Mouse (Mus musculus): Measurements from ENCODE around the gene Fam114a1. TPM values are rescaled to one million over a fixed set of nuclear protein-coding genes. Genes with fewer than 3 reads are reported as not detected.

The Fam114a1 gene
- polyA plus RNA-seq, 1 experiment from 2014 or later, result 64.8 TPM

DNA sequence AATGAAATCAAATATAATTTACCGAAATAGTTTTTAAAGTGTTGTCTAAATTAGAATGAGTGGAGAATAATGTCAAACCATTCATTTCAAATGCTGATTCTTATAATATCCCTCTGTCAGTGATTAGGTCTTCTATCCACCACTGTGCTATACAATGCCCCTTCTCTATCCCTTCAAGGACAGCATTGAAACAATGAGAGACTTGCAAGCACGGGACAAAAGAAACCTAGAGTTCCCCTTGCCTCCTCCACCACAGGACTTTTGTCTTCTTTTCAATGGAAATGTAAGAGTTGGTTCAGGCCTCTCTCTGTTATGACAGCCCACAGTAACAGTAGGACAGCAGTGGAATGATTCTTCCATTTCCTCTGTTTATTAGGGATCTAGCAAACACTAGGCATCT is 93.4 kb downstream of the Fam114a1 start:
- ATAC-seq (ENCODE audit: insufficient read depth, low FRiP score), result no peak
- no peak overlapping the region for H3K9ac ChIP-seq (ENCODE audit: low read length)
- H3K36me3 ChIP-seq (ENCODE audit: control insufficient read depth, insufficient read depth, low read length), result no peaks in the 10 kb centered on the region
- no peak overlapping the region for H3K4me2 ChIP-seq (ENCODE audit: low read depth, low read length)
- no peaks in the 10 kb centered on the region for H3K27me3 ChIP-seq (ENCODE audit: control insufficient read depth, insufficient read depth, low read length)
- H3K4me1 ChIP-seq (ENCODE audit: control insufficient read depth, insufficient read depth, low read length), result no peaks in the 10 kb centered on the region
- H3K4me3 ChIP-seq (replicated peaks; ENCODE audit: low read length), result no peak overlapping the region
- H3K9me3 ChIP-seq (replicated peaks; ENCODE audit: control insufficient read depth, low read length), result no peaks in the 10 kb centered on the region
- WGBS, result 85% methylated on average over 2 of the region's 2 CpGs
- no peak overlapping the region for H3K27ac ChIP-seq (ENCODE audit: low read length)

DNA sequence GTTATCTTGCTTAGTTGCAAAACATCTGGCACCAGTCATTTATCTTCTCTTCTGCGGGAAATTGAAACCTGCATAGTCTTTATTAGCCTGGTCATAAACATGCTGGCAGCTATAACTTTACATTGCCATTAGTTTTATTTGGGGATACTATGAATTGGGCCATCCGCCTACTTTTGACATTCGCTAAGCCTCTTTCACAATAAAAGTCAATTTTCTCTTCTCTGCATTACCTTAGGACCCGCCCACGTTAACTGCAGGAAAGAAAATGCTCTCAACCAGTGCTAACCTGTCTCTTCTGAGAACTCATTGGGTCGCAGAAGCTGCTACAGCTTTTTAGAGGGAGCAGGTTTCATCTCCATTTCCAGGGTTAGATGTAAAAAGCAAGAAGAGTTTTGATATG is 98.3 kb downstream of the Fam114a1 start:
- Histone ChIP-seq H3K9ac (ENCODE audit: low read length) (no peak overlapping the region), H3K27me3 (ENCODE audit: control insufficient read depth, insufficient read depth, low read length) (no peaks in the 10 kb centered on the region), H3K4me2 (ENCODE audit: low read depth, low read length) (no peak overlapping the region), H3K36me3 (ENCODE audit: control insufficient read depth, insufficient read depth, low read length) (no peaks in the 10 kb centered on the region), H3K4me3 (replicated peaks; ENCODE audit: low read length) (no peak overlapping the region), H3K4me1 (ENCODE audit: control insufficient read depth, insufficient read depth, low read length) (no peaks in the 10 kb centered on the region), H3K27ac (ENCODE audit: low read length) (no peak overlapping the region), H3K9me3 (replicated peaks; ENCODE audit: control insufficient read depth, low read length) (no peaks in the 10 kb centered on the region)
- WGBS, result 63% methylated on average over 6 of the region's 6 CpGs
- ATAC-seq (ENCODE audit: insufficient read depth, low FRiP score), result no peak

DNA sequence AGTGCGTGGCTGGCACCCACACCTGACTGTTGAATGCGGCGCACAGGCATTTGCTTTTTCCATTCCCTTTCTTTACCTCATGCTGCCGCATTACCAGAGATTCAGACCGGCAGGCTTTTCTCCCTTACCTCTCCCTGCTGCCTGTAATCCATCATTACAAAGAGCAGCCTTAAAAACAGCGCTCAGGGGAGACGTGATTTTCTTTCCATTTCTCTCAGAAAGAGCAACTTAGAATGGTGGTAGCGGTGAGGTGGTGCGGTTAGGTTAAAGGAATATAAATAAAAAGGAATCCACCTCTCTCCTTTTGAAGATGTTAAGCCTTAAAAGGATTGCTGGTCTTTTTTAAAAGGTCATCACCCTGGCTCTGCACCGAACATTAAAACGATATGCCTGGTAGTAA is 100.0 kb downstream of the Fam114a1 start:
- no peak for ATAC-seq (ENCODE audit: insufficient read depth, low FRiP score)
- H3K36me3 ChIP-seq (ENCODE audit: control insufficient read depth, insufficient read depth, low read length), result no peaks in the 10 kb centered on the region
- no peak overlapping the region for H3K27ac ChIP-seq (ENCODE audit: low read length)
- WGBS, result 49% methylated on average over 11 of the region's 11 CpGs
- no peaks in the 10 kb centered on the region for H3K27me3 ChIP-seq (ENCODE audit: control insufficient read depth, insufficient read depth, low read length)
- H3K4me2 ChIP-seq (ENCODE audit: low read depth, low read length), result no peak overlapping the region
- H3K4me1 ChIP-seq (ENCODE audit: control insufficient read depth, insufficient read depth, low read length), result no peaks in the 10 kb centered on the region
- no peak overlapping the region for H3K9ac ChIP-seq (ENCODE audit: low read length)
- H3K9me3 ChIP-seq (replicated peaks; ENCODE audit: control insufficient read depth, low read length), result no peaks in the 10 kb centered on the region
- no peak overlapping the region for H3K4me3 ChIP-seq (replicated peaks; ENCODE audit: low read length)

GRCm38 (mm10) chr5:65071689-65072118 is 101.8 kb downstream of the Fam114a1 start:
- 69% methylated on average over 6 of the region's 6 CpGs for WGBS
- Histone ChIP-seq H3K36me3 (ENCODE audit: control insufficient read depth, insufficient read depth, low read length) (no peaks in the 10 kb centered on the region), H3K9ac (ENCODE audit: low read length) (no peak overlapping the region), H3K4me1 (ENCODE audit: control insufficient read depth, insufficient read depth, low read length) (no peaks in the 10 kb centered on the region), H3K27me3 (ENCODE audit: control insufficient read depth, insufficient read depth, low read length) (no peaks in the 10 kb centered on the region), H3K9me3 (replicated peaks; ENCODE audit: control insufficient read depth, low read length) (no peaks in the 10 kb centered on the region), H3K4me2 (ENCODE audit: low read depth, low read length) (no peak overlapping the region), H3K4me3 (replicated peaks; ENCODE audit: low read length) (no peak overlapping the region), H3K27ac (ENCODE audit: low read length) (no peak overlapping the region)
- ATAC-seq (ENCODE audit: insufficient read depth, low FRiP score), result no peak

GRCm38 (mm10) chr5:65073247-65073646 is 103.4 kb downstream of the Fam114a1 start:
- H3K4me2 ChIP-seq (ENCODE audit: low read depth, low read length), result no peak overlapping the region
- no peaks in the 10 kb centered on the region for H3K36me3 ChIP-seq (ENCODE audit: control insufficient read depth, insufficient read depth, low read length)
- H3K27me3 ChIP-seq (ENCODE audit: control insufficient read depth, insufficient read depth, low read length), result no peaks in the 10 kb centered on the region
- no peaks in the 10 kb centered on the region for H3K9me3 ChIP-seq (replicated peaks; ENCODE audit: control insufficient read depth, low read length)
- H3K4me3 ChIP-seq (replicated peaks; ENCODE audit: low read length), result no peak overlapping the region
- H3K9ac ChIP-seq (ENCODE audit: low read length), result no peak overlapping the region
- WGBS, result 66% methylated on average over 4 of the region's 4 CpGs
- no peak for ATAC-seq (ENCODE audit: insufficient read depth, low FRiP score)
- no peak overlapping the region for H3K27ac ChIP-seq (ENCODE audit: low read length)
- H3K4me1 ChIP-seq (ENCODE audit: control insufficient read depth, insufficient read depth, low read length), result no peaks in the 10 kb centered on the region

DNA sequence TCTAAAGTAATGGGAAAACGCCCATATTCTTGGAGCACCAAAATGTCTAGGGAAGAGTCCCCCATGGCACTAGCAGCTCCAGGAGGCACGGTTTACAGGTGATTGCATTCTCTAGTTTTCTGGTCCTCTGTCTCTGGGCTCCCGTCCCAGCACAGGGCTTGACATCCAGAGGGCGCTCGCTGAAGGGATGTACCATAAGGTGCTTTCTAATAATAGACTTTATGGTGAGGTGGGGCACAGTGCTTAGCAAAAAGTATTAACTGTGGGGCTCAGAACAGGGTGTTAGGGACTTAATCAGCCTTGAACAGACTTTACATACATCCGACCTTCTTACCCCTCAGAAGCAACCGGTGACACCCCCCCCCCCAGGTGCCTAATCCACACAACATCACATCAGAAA is 104.8 kb downstream of the Fam114a1 start:
- H3K36me3 ChIP-seq (ENCODE audit: control insufficient read depth, insufficient read depth, low read length), result no peaks in the 10 kb centered on the region
- H3K9ac ChIP-seq (ENCODE audit: low read length), result no peak overlapping the region
- no peak overlapping the region for H3K27ac ChIP-seq (ENCODE audit: low read length)
- no peaks in the 10 kb centered on the region for H3K4me1 ChIP-seq (ENCODE audit: control insufficient read depth, insufficient read depth, low read length)
- ATAC-seq (ENCODE audit: insufficient read depth, low FRiP score), result no peak
- WGBS, result 58% methylated on average over 7 of the region's 7 CpGs
- no peak overlapping the region for H3K4me2 ChIP-seq (ENCODE audit: low read depth, low read length)
- no peak overlapping the region for H3K4me3 ChIP-seq (replicated peaks; ENCODE audit: low read length)
- no peaks in the 10 kb centered on the region for H3K9me3 ChIP-seq (replicated peaks; ENCODE audit: control insufficient read depth, low read length)
- H3K27me3 ChIP-seq (ENCODE audit: control insufficient read depth, insufficient read depth, low read length), result no peaks in the 10 kb centered on the region

GRCm38 (mm10) chr5:65076087-65076486 is 106.2 kb downstream of the Fam114a1 start:
- Histone ChIP-seq H3K27me3 (ENCODE audit: control insufficient read depth, insufficient read depth, low read length) (no peaks in the 10 kb centered on the region), H3K27ac (ENCODE audit: low read length) (no peak overlapping the region), H3K4me2 (ENCODE audit: low read depth, low read length) (no peak overlapping the region), H3K9me3 (replicated peaks; ENCODE audit: control insufficient read depth, low read length) (no peaks in the 10 kb centered on the region), H3K9ac (ENCODE audit: low read length) (no peak overlapping the region), H3K4me1 (ENCODE audit: control insufficient read depth, insufficient read depth, low read length) (no peaks in the 10 kb centered on the region), H3K4me3 (replicated peaks; ENCODE audit: low read length) (no peak overlapping the region), H3K36me3 (ENCODE audit: control insufficient read depth, insufficient read depth, low read length) (no peaks in the 10 kb centered on the region)
- no peak for ATAC-seq (ENCODE audit: insufficient read depth, low FRiP score)
- 70% methylated on average over 2 of the region's 2 CpGs for WGBS

GRCm38 (mm10) chr5:65076748-65077147 is 106.9 kb downstream of the Fam114a1 start:
- Histone ChIP-seq H3K27me3 (ENCODE audit: control insufficient read depth, insufficient read depth, low read length) (no peaks in the 10 kb centered on the region), H3K4me2 (ENCODE audit: low read depth, low read length) (no peak overlapping the region), H3K36me3 (ENCODE audit: control insufficient read depth, insufficient read depth, low read length) (no peaks in the 10 kb centered on the region), H3K27ac (ENCODE audit: low read length) (no peak overlapping the region), H3K9ac (ENCODE audit: low read length) (no peak overlapping the region), H3K4me1 (ENCODE audit: control insufficient read depth, insufficient read depth, low read length) (no peaks in the 10 kb centered on the region), H3K4me3 (replicated peaks; ENCODE audit: low read length) (no peak overlapping the region), H3K9me3 (replicated peaks; ENCODE audit: control insufficient read depth, low read length) (no peaks in the 10 kb centered on the region)
- WGBS, result 35% methylated on average over 3 of the region's 3 CpGs
- ATAC-seq (ENCODE audit: insufficient read depth, low FRiP score), result no peak

- H3K27me3 ChIP-seq (ENCODE audit: control insufficient read depth, insufficient read depth, low read length), result no peaks in the 10 kb centered on the region
- H3K27ac ChIP-seq (ENCODE audit: low read length), result no peak overlapping the region
- no peak overlapping the region for H3K9ac ChIP-seq (ENCODE audit: low read length)
- 91% methylated on average over 4 of the region's 4 CpGs for WGBS
- no peaks in the 10 kb centered on the region for H3K36me3 ChIP-seq (ENCODE audit: control insufficient read depth, insufficient read depth, low read length)
- H3K4me1 ChIP-seq (ENCODE audit: control insufficient read depth, insufficient read depth, low read length), result no peaks in the 10 kb centered on the region
- no peak overlapping the region for H3K4me3 ChIP-seq (replicated peaks; ENCODE audit: low read length)
- no peak for ATAC-seq (ENCODE audit: insufficient read depth, low FRiP score)
- no peak overlapping the region for H3K4me2 ChIP-seq (ENCODE audit: low read depth, low read length)
- H3K9me3 ChIP-seq (replicated peaks; ENCODE audit: control insufficient read depth, low read length), result no peaks in the 10 kb centered on the region
These were observed 108.2 kb downstream of the Fam114a1 start for GRCm38 (mm10) chr5:65078081-65078480.

DNA sequence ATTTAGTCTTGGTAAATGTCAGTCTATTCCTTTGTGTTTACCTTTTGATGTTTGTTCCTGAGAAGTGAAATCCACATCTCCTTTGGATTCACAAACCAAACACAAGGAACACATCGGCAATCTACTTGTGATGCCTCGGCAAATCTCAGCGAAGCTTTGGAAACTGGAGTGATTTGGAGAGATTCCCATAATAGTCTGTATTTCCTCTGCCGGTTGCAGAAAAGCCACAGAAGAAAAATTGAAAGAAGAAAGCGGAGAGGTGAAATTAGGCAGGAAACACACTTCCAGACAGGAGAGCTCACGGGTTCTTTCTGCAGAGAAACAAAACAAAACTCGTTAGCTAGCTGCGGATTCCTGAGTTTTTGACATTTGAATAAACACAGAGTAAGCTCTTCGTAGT is 110.0 kb downstream of the Fam114a1 start:
- Histone ChIP-seq H3K4me2 (ENCODE audit: low read depth, low read length) (peak overlapping the region; percentile 41), H3K9me3 (replicated peaks; ENCODE audit: control insufficient read depth, low read length) (no peaks in the 10 kb centered on the region), H3K27ac (ENCODE audit: low read length) (peak overlapping the region; percentile 40; the same call in 1 of the 2 replicates), H3K4me1 (ENCODE audit: control insufficient read depth, insufficient read depth, low read length) (no peaks in the 10 kb centered on the region), H3K9ac (ENCODE audit: low read length) (peak overlapping the region; percentile 45), H3K4me3 (replicated peaks; ENCODE audit: low read length) (peak overlapping the region; percentile 41), H3K36me3 (ENCODE audit: control insufficient read depth, insufficient read depth, low read length) (no peaks in the 10 kb centered on the region), H3K27me3 (ENCODE audit: control insufficient read depth, insufficient read depth, low read length) (no peaks in the 10 kb centered on the region)
- no peak for ATAC-seq (ENCODE audit: insufficient read depth, low FRiP score)
- WGBS, result 25% methylated on average over 9 of the region's 9 CpGs
